23 mouse cellular contexts compared by ENCODE assay signal in the genomic region with DNA sequence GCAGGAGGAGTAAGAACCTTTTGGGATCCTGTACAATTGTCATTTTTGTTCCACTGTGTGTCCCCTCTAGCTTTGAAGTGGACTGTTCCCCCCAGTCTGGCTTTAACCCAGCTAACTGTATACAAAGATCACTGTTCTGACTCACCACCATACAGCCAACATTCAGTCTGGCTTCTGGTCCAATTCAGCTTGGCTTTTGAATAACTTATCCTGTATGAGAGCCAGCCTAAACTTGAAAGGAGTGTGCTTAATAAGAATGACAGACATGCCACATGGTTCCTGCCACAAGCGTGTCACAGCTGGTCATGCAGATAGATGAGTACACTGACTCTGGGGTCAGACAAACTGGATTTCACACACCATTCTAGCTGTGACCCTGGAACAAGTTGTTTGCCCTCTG. TPM values are rescaled to one million over a fixed set of nuclear protein-coding genes. Genes with fewer than 3 reads are reported as not detected.
"Had no signal": no experiment of that assay in that cellular context is flagged by ENCODE, and none has a peak within 500 bp of the region (broad histone marks: within the 10 kb centered on the region; RNA-seq: fewer than 3 reads in every experiment).

No protein-coding gene starts in this region.

- H3K4me3 ChIP-seq: layer of hippocampus, adult 2 months; limb, embryonic 12.5 days; liver, embryonic 13.5 days; neural tube, embryonic 12.5 days; stomach, embryonic 15.5 days had no signal

- H3K27me3 ChIP-seq: neural tube, embryonic 12.5 days; stomach, embryonic 15.5 days had no signal

- H3K9ac ChIP-seq: limb, embryonic 12.5 days; liver, embryonic 13.5 days; liver, postnatal 0 days; neural tube, embryonic 12.5 days; stomach, embryonic 15.5 days had no signal

- ATAC-seq: inflammation-experienced regulatory T-cells, adult 6 months; intestine, postnatal 0 days; liver, postnatal 0 days had no signal

- H3K4me1 ChIP-seq: liver, embryonic 13.5 days had no signal

- H3K27ac ChIP-seq: layer of hippocampus, adult 2 months; limb, embryonic 12.5 days; liver, embryonic 13.5 days; neural tube, embryonic 12.5 days; stomach, embryonic 15.5 days had no signal

- H3K4me2 ChIP-seq: limb, embryonic 12.5 days; liver, embryonic 13.5 days; neural tube, embryonic 12.5 days; stomach, embryonic 15.5 days had no signal

- H3K9me3 ChIP-seq: limb, embryonic 12.5 days; liver, embryonic 13.5 days; neural tube, embryonic 12.5 days; stomach, embryonic 15.5 days had no signal

- H3K36me3 ChIP-seq: limb, embryonic 12.5 days; liver, embryonic 13.5 days; neural tube, embryonic 12.5 days; stomach, embryonic 15.5 days had no signal

- DNase-seq: kidney, adult 8-10 months; kidney, postnatal 4 days; liver; liver, embryonic 13.5 days; liver, postnatal 0 days; midbrain, embryonic 14.5 days; retina, postnatal 1 day; thymus, adult 2 months; thymus, postnatal 25 days had no signal

RNA-seq across cellular contexts. Expression of a gene that starts 11.7 kb away (rescaled TPM):
- total RNA-seq: megakaryocyte progenitor cell, adult 5-6 weeks; monocyte, adult 5-6 weeks; neutrophil, adult 5-6 weeks had no signal
- polyA plus RNA-seq: inflammation-experienced regulatory T-cells, adult 6 months had no signal

RNA-seq across cellular contexts. Expression of a gene that starts 57.2 kb away (rescaled TPM):
- total RNA-seq: layer of hippocampus, adult 2 months; layer of hippocampus, postnatal 10 days; left cerebral cortex, postnatal 36 days; megakaryocyte progenitor cell, adult 5-6 weeks; monocyte, adult 5-6 weeks; neutrophil, adult 5-6 weeks had no signal
- polyA plus RNA-seq: inflammation-experienced regulatory T-cells, adult 6 months; intestine, postnatal 0 days; kidney, embryonic 16.5 days; limb, embryonic 12.5 days; liver, embryonic 13.5 days; liver, postnatal 0 days; spleen, adult 2 months; stomach, embryonic 15.5 days; thymus, adult 2 months; urinary bladder, adult 2 months had no signal
